Mouse (Mus musculus) spleen, adult 2 months (tissue): ENCODE data around the gene Nr2f1.

Source experiments
- CTCF ChIP-seq: fragments of 200-500 bp; IDR thresholded peaks from 2 replicates; pipeline ENCODE4 v1.5.1; 2011; ENCODE audit warnings: mild to moderate bottlenecking, inconsistent platforms; ENCODE audit not compliant: insufficient read depth, insufficient read length, insufficient replicate concordance; ENCODE audit errors: extremely low read depth
- POLR2A ChIP-seq: fragments of 200-500 bp; IDR thresholded peaks from 2 replicates; pipeline ENCODE4 v1.6.1; 2011; ENCODE audit warnings: low read depth, low read length, inconsistent platforms

DNA sequence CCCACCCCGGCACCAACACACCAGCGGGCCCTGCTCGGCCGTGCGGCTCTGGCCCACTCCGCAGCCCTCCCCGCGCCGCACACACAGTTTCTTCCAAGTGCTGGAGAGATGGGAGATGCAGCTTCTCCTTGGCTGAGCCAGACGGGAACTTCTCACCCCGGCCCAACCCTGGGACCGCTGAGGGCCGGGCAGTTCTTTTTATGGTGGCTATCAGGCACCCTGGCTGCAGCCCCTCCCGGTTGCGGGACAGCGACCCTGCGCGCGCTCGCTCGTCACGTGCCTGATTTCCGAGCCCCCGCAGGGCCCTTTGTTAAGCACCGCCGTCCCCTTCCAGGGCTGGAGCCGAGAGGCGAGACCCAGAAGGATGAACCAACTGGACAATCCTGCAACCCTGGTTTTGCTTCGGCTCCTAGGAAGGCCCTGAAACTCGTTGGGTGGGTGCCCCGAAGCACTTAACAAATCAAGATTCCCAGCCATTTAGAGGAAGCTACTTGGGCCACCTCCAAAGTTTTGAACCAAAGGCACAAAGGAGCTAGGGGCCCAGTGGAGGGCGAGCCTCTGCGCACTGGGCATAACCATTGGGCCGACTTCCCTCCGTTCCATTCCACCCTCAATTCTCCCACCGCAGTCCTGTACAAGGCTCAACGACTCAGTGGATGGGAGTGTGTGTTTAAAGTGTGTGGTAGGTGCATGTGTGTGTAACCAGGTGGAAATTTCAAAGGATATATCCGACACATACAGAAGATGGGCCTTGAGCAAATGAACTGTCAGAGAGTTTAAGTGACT is 20.1 kb downstream of the Nr2f1 start:
- TF ChIP-seq CTCF (no peak), POLR2A (no peak)
